Mouse (Mus musculus): Measurements from ENCODE around the gene Cog7. TPM values are rescaled to one million over a fixed set of nuclear protein-coding genes. Genes with fewer than 3 reads are reported as not detected.

Cog7 gene
- polyA plus RNA-seq, 1 experiment from 2014 or later = 13.9 TPM

DNA sequence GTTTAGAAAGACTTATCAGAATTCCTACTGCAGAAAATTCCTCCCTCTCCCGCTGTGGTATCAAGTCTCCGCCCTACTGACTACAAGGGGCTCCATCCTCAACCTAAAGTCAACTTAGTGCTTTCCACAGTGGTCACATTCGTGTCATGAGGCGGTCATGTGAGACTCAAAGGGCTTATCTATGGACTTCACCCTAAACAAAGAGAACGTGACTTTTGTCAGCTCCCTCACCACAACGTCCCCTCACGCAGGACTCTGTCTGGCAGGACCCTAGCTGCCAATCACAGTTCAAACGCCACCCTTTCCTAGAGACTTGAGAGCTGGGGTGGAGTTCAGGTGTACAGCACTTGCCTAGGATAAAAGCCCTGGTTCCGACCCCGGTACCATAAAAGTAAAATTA, 31.4 kb upstream of the Cog7 start:
- DNase-seq (ENCODE audit: low spot score) (no peak), ATAC-seq (replicated peaks; ENCODE audit: insufficient number of reproducible peaks, low FRiP score, low TSS enrichment, low read depth) (no peak)
- Histone ChIP-seq H3K9me3 (replicated peaks; ENCODE audit: control insufficient read depth, low read length) (no peaks in the 10 kb centered on the region), H3K27ac (replicated peaks; ENCODE audit: low read depth, low read length) (no peak overlapping the region), H3K27me3 (ENCODE audit: control insufficient read depth, insufficient read depth, low read length) (no peaks in the 10 kb centered on the region), H3K9ac (replicated peaks; ENCODE audit: low read length) (no peak overlapping the region), H3K4me3 (ENCODE audit: low read depth, low read length) (no peak overlapping the region), H3K4me1 (ENCODE audit: control insufficient read depth, insufficient read depth, low read length) (no peaks in the 10 kb centered on the region), H3K36me3 (replicated peaks; ENCODE audit: control insufficient read depth, insufficient read depth, low read depth, low read length) (no peaks in the 10 kb centered on the region; the same call in none of the 2 replicates), H3K4me2 (ENCODE audit: low read depth, low read length) (no peak overlapping the region)
- WGBS = 90% methylated on average over 10 of the region's 10 CpGs

DNA sequence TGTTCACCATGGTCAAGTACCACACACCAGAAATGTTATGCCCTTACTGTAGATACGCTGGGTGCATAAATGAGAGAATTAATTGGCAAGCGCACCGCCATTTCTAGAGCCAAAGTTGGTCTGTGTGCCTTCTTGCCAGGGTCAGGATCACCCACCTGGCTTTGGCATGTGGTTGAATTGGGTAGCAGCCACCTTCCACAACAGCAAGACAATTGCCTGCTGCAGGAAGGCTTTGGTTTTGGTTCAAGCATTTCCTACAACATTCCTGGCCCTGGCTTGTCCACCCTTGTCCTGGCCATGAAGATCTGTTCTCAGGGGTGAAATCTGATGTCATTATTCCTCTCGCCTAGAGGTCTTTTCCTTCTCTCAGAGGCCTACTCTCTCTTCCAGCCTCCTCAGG, 30.9 kb upstream of the Cog7 start:
- Histone ChIP-seq H3K9ac (replicated peaks; ENCODE audit: low read length) (no peak overlapping the region), H3K4me2 (ENCODE audit: low read depth, low read length) (no peak overlapping the region), H3K4me1 (ENCODE audit: control insufficient read depth, insufficient read depth, low read length) (no peaks in the 10 kb centered on the region), H3K4me3 (ENCODE audit: low read depth, low read length) (no peak overlapping the region), H3K9me3 (replicated peaks; ENCODE audit: control insufficient read depth, low read length) (no peaks in the 10 kb centered on the region), H3K27me3 (ENCODE audit: control insufficient read depth, insufficient read depth, low read length) (no peaks in the 10 kb centered on the region), H3K36me3 (replicated peaks; ENCODE audit: control insufficient read depth, insufficient read depth, low read depth, low read length) (no peaks in the 10 kb centered on the region; the same call in none of the 2 replicates), H3K27ac (replicated peaks; ENCODE audit: low read depth, low read length) (no peak overlapping the region)
- DNase-seq (ENCODE audit: low spot score) (no peak), ATAC-seq (replicated peaks; ENCODE audit: insufficient number of reproducible peaks, low FRiP score, low TSS enrichment, low read depth) (no peak)
- WGBS = 90% methylated on average over 4 of the region's 4 CpGs

DNA sequence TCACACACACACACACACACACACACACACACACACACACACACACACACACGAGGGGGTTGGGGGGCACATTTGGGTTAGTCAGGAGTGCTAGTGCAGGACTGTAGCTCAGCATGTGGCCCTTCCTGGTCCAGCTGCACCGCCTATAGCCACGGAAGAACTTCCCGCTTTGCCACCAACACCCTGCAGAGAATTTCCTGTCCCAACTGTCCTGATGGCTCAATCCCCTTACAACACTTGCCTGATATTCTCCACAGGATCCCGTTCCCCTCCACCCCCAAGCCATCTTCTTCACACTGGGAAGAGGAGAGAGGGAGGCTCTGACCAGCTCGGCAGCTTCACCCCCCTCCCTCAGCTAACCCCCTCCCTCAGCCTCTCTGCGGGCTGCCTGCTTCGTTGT, 18.9 kb upstream of the Cog7 start:
- WGBS = 59% methylated on average over 6 of the region's 8 CpGs
- ATAC-seq (replicated peaks; ENCODE audit: insufficient number of reproducible peaks, low FRiP score, low TSS enrichment, low read depth) = no peak
- H3K27me3 ChIP-seq (ENCODE audit: control insufficient read depth, insufficient read depth, low read length) = no peaks in the 10 kb centered on the region
- H3K4me2 ChIP-seq (ENCODE audit: low read depth, low read length) = no peak overlapping the region
- H3K9me3 ChIP-seq (replicated peaks; ENCODE audit: control insufficient read depth, low read length) = no peaks in the 10 kb centered on the region
- DNase-seq (ENCODE audit: low spot score) = no peak
- H3K9ac ChIP-seq (replicated peaks; ENCODE audit: low read length) = no peak overlapping the region
- no peak overlapping the region for H3K4me3 ChIP-seq (ENCODE audit: low read depth, low read length)
- no peaks in the 10 kb centered on the region for H3K4me1 ChIP-seq (ENCODE audit: control insufficient read depth, insufficient read depth, low read length)
- peaks cover 8% of the 10 kb centered on the region for H3K36me3 ChIP-seq (replicated peaks; ENCODE audit: control insufficient read depth, insufficient read depth, low read depth, low read length)
- H3K27ac ChIP-seq (replicated peaks; ENCODE audit: low read depth, low read length) = no peak overlapping the region

DNA sequence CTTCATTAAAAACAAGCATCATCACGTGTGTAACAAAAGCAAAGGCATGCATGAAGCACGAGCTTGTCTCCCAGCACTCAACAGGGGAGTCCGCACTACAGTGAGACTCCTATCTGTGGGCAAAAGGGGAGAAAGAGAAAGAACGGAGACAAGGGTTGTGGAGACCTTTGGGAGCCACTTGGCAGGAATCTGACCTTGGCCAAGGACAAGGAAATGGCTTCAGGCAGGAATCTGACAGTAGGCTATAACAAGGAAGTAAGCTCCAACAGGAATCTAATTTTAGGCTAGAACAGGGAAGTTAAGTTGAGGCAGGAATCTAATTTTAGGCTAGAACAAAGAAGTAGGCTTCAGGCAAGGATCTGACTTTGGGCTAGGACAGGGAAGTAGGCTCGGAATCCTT, 14.4 kb upstream of the Cog7 start:
- ATAC-seq (replicated peaks; ENCODE audit: insufficient number of reproducible peaks, low FRiP score, low TSS enrichment, low read depth) (no peak), DNase-seq (ENCODE audit: low spot score) (no peak)
- Histone ChIP-seq H3K27me3 (ENCODE audit: control insufficient read depth, insufficient read depth, low read length) (no peaks in the 10 kb centered on the region), H3K36me3 (replicated peaks; ENCODE audit: control insufficient read depth, insufficient read depth, low read depth, low read length) (peaks cover 3% of the 10 kb centered on the region), H3K9ac (replicated peaks; ENCODE audit: low read length) (no peak overlapping the region), H3K4me3 (ENCODE audit: low read depth, low read length) (no peak overlapping the region), H3K4me1 (ENCODE audit: control insufficient read depth, insufficient read depth, low read length) (no peaks in the 10 kb centered on the region), H3K27ac (replicated peaks; ENCODE audit: low read depth, low read length) (no peak overlapping the region), H3K4me2 (ENCODE audit: low read depth, low read length) (no peak overlapping the region), H3K9me3 (replicated peaks; ENCODE audit: control insufficient read depth, low read length) (no peaks in the 10 kb centered on the region)
- 85% methylated on average over 5 of the region's 5 CpGs for WGBS

- Histone ChIP-seq H3K36me3 (replicated peaks; ENCODE audit: control insufficient read depth, insufficient read depth, low read depth, low read length) (peaks cover 3% of the 10 kb centered on the region), H3K4me1 (ENCODE audit: control insufficient read depth, insufficient read depth, low read length) (no peaks in the 10 kb centered on the region), H3K9me3 (replicated peaks; ENCODE audit: control insufficient read depth, low read length) (no peaks in the 10 kb centered on the region), H3K27me3 (ENCODE audit: control insufficient read depth, insufficient read depth, low read length) (no peaks in the 10 kb centered on the region), H3K9ac (replicated peaks; ENCODE audit: low read length) (no peak overlapping the region), H3K4me2 (ENCODE audit: low read depth, low read length) (no peak overlapping the region), H3K4me3 (ENCODE audit: low read depth, low read length) (no peak overlapping the region), H3K27ac (replicated peaks; ENCODE audit: low read depth, low read length) (no peak overlapping the region)
- DNase-seq (ENCODE audit: low spot score) (peak; percentile 74), ATAC-seq (replicated peaks; ENCODE audit: insufficient number of reproducible peaks, low FRiP score, low TSS enrichment, low read depth) (no peak)
- 52% methylated on average over 4 of the region's 4 CpGs for WGBS
Observed at GRCm38 (mm10) chr7:121975031-121975430, 6.5 kb downstream of the Cog7 start.

- H3K27me3 ChIP-seq (ENCODE audit: control insufficient read depth, insufficient read depth, low read length) = no peaks in the 10 kb centered on the region
- no peak overlapping the region for H3K4me2 ChIP-seq (ENCODE audit: low read depth, low read length)
- no peak overlapping the region for H3K27ac ChIP-seq (replicated peaks; ENCODE audit: low read depth, low read length)
- no peaks in the 10 kb centered on the region for H3K9me3 ChIP-seq (replicated peaks; ENCODE audit: control insufficient read depth, low read length)
- no peak overlapping the region for H3K9ac ChIP-seq (replicated peaks; ENCODE audit: low read length)
- no peak for ATAC-seq (replicated peaks; ENCODE audit: insufficient number of reproducible peaks, low FRiP score, low TSS enrichment, low read depth)
- H3K4me3 ChIP-seq (ENCODE audit: low read depth, low read length) = no peak overlapping the region
- H3K36me3 ChIP-seq (replicated peaks; ENCODE audit: control insufficient read depth, insufficient read depth, low read depth, low read length) = peaks cover 3% of the 10 kb centered on the region
- no peak for DNase-seq (ENCODE audit: low spot score)
- no peaks in the 10 kb centered on the region for H3K4me1 ChIP-seq (ENCODE audit: control insufficient read depth, insufficient read depth, low read length)
- WGBS = 95% methylated on average over 3 of the region's 3 CpGs
Observed at GRCm38 (mm10) chr7:121971698-121972097, 9.8 kb downstream of the Cog7 start.

DNA sequence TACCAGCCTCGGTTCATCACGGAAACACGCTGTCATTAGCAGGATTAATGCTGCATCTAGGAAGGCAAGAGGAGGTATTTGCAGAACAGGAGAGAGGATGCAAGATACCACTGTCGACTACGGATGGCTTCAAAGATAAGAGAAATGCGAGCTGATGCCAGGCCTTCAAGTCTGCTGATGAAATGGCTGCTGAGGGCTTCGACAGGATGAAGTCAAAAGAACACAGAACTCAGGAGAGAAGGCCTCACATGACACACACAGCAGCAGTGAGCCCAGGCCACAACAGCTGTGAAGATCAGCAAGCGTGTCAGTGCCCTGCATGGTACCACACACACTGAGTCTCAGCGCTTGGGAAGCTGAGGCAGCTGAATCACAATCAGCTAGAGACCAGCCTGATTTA, 11.3 kb downstream of the Cog7 start:
- no peaks in the 10 kb centered on the region for H3K4me1 ChIP-seq (ENCODE audit: control insufficient read depth, insufficient read depth, low read length)
- no peaks in the 10 kb centered on the region for H3K9me3 ChIP-seq (replicated peaks; ENCODE audit: control insufficient read depth, low read length)
- 90% methylated on average over 9 of the region's 9 CpGs for WGBS

DNA sequence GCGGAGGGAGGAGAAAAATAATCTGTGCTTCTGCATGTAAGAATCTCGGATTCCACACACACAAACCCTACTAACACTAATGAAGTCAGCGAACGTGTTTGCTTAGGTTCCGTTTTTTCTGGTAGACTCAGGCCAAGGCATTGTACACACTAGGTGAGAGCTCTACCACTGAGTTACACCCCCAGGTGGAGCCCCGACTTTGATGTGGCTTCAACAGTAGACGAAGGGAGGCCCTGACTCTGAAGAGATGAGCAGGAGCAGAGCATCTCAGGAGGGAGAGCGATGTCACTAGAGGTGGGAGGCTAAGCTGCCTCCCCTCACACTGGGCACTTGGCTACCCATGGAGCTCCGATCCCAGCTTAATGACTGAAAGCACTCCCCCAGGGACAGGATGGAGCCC, 12.7 kb downstream of the Cog7 start:
- no peak overlapping the region for H3K9ac ChIP-seq (replicated peaks; ENCODE audit: low read length)
- H3K27ac ChIP-seq (replicated peaks; ENCODE audit: low read depth, low read length) = no peak overlapping the region
- H3K9me3 ChIP-seq (replicated peaks; ENCODE audit: control insufficient read depth, low read length) = no peaks in the 10 kb centered on the region
- DNase-seq (ENCODE audit: low spot score) = no peak
- peaks cover 3% of the 10 kb centered on the region for H3K36me3 ChIP-seq (replicated peaks; ENCODE audit: control insufficient read depth, insufficient read depth, low read depth, low read length)
- no peak overlapping the region for H3K4me3 ChIP-seq (ENCODE audit: low read depth, low read length)
- no peaks in the 10 kb centered on the region for H3K27me3 ChIP-seq (ENCODE audit: control insufficient read depth, insufficient read depth, low read length)
- H3K4me1 ChIP-seq (ENCODE audit: control insufficient read depth, insufficient read depth, low read length) = no peaks in the 10 kb centered on the region
- WGBS = 87% methylated on average over 9 of the region's 9 CpGs
- ATAC-seq (replicated peaks; ENCODE audit: insufficient number of reproducible peaks, low FRiP score, low TSS enrichment, low read depth) = no peak
- H3K4me2 ChIP-seq (ENCODE audit: low read depth, low read length) = no peak overlapping the region

More for the DNA sequence above, 11.3 kb downstream of the Cog7 start:
- Histone ChIP-seq H3K27ac (replicated peaks; ENCODE audit: low read depth, low read length) (no peak overlapping the region), H3K9ac (replicated peaks; ENCODE audit: low read length) (no peak overlapping the region), H3K4me3 (ENCODE audit: low read depth, low read length) (no peak overlapping the region), H3K27me3 (ENCODE audit: control insufficient read depth, insufficient read depth, low read length) (no peaks in the 10 kb centered on the region), H3K36me3 (replicated peaks; ENCODE audit: control insufficient read depth, insufficient read depth, low read depth, low read length) (peaks cover 3% of the 10 kb centered on the region), H3K4me2 (ENCODE audit: low read depth, low read length) (no peak overlapping the region)
- ATAC-seq (replicated peaks; ENCODE audit: insufficient number of reproducible peaks, low FRiP score, low TSS enrichment, low read depth) = no peak
- no peak for DNase-seq (ENCODE audit: low spot score)

Data from embryonic facial prominence, embryonic 11.5 days (tissue).